Comparison of ENCODE assay signal across 8 mouse cellular contexts in genomic region chr16:45159389-45159716, GRCm38 (mm10). TPM values are rescaled to one million over a fixed set of nuclear protein-coding genes. Genes with fewer than 3 reads are reported as not detected.
DNase-seq lines count a peak whose midpoint lies in the region; ATAC-seq and TF ChIP-seq lines count a peak whose summit lies in the region.

No protein-coding gene starts in this region.

- no peak for TF ChIP-seq CTCF in bone marrow macrophage, adult 2 months (IDR thresholded peaks at IDR 0.05; ENCODE audit: low read depth, low read length)

- peak overlapping the region; percentile 67 for H3K9ac ChIP-seq in kidney, embryonic 14.5 days (ENCODE audit: low read depth, low read length)
- H3K9ac ChIP-seq in hindbrain, embryonic 13.5 days: peak overlapping the region; percentile 91
- peak overlapping the region; percentile 87 for H3K9ac ChIP-seq in midbrain, embryonic 14.5 days (replicated peaks; ENCODE audit: low read length)

- ATAC-seq in kidney, embryonic 14.5 days (ENCODE audit: low FRiP score, low TSS enrichment): no peak
- no peak for ATAC-seq in hindbrain, embryonic 13.5 days (ENCODE audit: low FRiP score)
- no peak for ATAC-seq in midbrain, embryonic 14.5 days (ENCODE audit: low FRiP score, low TSS enrichment)
- no peak for ATAC-seq in cerebellum, adult (ENCODE audit: insufficient number of reproducible peaks, low FRiP score, low TSS enrichment)

- peak overlapping the region; percentile 76; the same call in 1 of the 2 replicates for H3K27ac ChIP-seq in kidney, embryonic 14.5 days (ENCODE audit: low read depth, low read length)
- peak overlapping the region; percentile 78 for H3K27ac ChIP-seq in bone marrow macrophage, adult 2 months (ENCODE audit: insufficient read depth, low read depth, low read length)
- H3K27ac ChIP-seq in hindbrain, embryonic 13.5 days: peak overlapping the region; percentile 95
- H3K27ac ChIP-seq in midbrain, embryonic 14.5 days (replicated peaks; ENCODE audit: low read depth, low read length): peak overlapping the region; percentile 86

- H3K4me3 ChIP-seq in kidney, embryonic 14.5 days (ENCODE audit: low read length): peak overlapping the region; percentile 62
- H3K4me3 ChIP-seq in bone marrow macrophage, adult 2 months (ENCODE audit: insufficient read depth, low read length): peak overlapping the region; percentile 94
- H3K4me3 ChIP-seq in hindbrain, embryonic 13.5 days: peak overlapping the region; percentile 87
- peak overlapping the region; percentile 92 for H3K4me3 ChIP-seq in midbrain, embryonic 14.5 days (replicated peaks; ENCODE audit: low read depth, low read length)

- peaks cover 4% of the 10 kb centered on the region; the same call in 1 of the 2 replicates for H3K36me3 ChIP-seq in kidney, embryonic 14.5 days (ENCODE audit: control insufficient read depth, insufficient read depth, low read length)
- peaks cover 17% of the 10 kb centered on the region for H3K36me3 ChIP-seq in hindbrain, embryonic 13.5 days
- H3K36me3 ChIP-seq in midbrain, embryonic 14.5 days (ENCODE audit: control insufficient read depth, insufficient read depth, low read length): peaks cover 7% of the 10 kb centered on the region; the same call in 1 of the 2 replicates

- no peak for DNase-seq in kidney, postnatal 10 days
- DNase-seq in midbrain, embryonic 14.5 days: no peak
- no peak for DNase-seq in gastrocnemius, postnatal 10 days
- no peak for DNase-seq in layer of hippocampus, postnatal 36 days

- no peaks in the 10 kb centered on the region for H3K4me1 ChIP-seq in kidney, embryonic 14.5 days (ENCODE audit: control insufficient read depth, insufficient read depth, low read length)
- H3K4me1 ChIP-seq in bone marrow macrophage, adult 2 months (ENCODE audit: control insufficient read depth, insufficient read depth, low read length): peaks cover 13% of the 10 kb centered on the region
- peaks cover 34% of the 10 kb centered on the region for H3K4me1 ChIP-seq in hindbrain, embryonic 13.5 days (replicated peaks)
- H3K4me1 ChIP-seq in midbrain, embryonic 14.5 days (ENCODE audit: control insufficient read depth, insufficient read depth, low read length): peaks cover 25% of the 10 kb centered on the region

- H3K4me2 ChIP-seq in kidney, embryonic 14.5 days (replicated peaks; ENCODE audit: low read depth, low read length): peak overlapping the region; percentile 52
- peak overlapping the region; percentile 75 for H3K4me2 ChIP-seq in hindbrain, embryonic 13.5 days
- H3K4me2 ChIP-seq in midbrain, embryonic 14.5 days (ENCODE audit: low read length): peak overlapping the region; percentile 72

- H3K27me3 ChIP-seq in kidney, embryonic 14.5 days (ENCODE audit: control insufficient read depth, insufficient read depth, low read length): no peaks in the 10 kb centered on the region
- no peaks in the 10 kb centered on the region for H3K27me3 ChIP-seq in hindbrain, embryonic 13.5 days
- no peaks in the 10 kb centered on the region for H3K27me3 ChIP-seq in midbrain, embryonic 14.5 days (ENCODE audit: control insufficient read depth, insufficient read depth, low read length)

- TF ChIP-seq POLR2A in bone marrow macrophage, adult 2 months (IDR thresholded peaks at IDR 0.05; ENCODE audit: borderline replicate concordance, low read depth, low read length): no peak

- 2% methylated on average over 11 of the region's 11 CpGs for WGBS in kidney, embryonic 14.5 days
- WGBS in hindbrain, embryonic 13.5 days: 10% methylated on average over 11 of the region's 11 CpGs
- WGBS in midbrain, embryonic 14.5 days: 7% methylated on average over 11 of the region's 11 CpGs

- H3K9me3 ChIP-seq in kidney, embryonic 14.5 days (ENCODE audit: control insufficient read depth, low read length): no peaks in the 10 kb centered on the region
- H3K9me3 ChIP-seq in hindbrain, embryonic 13.5 days: no peaks in the 10 kb centered on the region
- no peaks in the 10 kb centered on the region for H3K9me3 ChIP-seq in midbrain, embryonic 14.5 days (ENCODE audit: control insufficient read depth, low read length)

RNA-seq across cellular contexts. Expression of gene Atg3, which starts 0.8 kb away (rescaled TPM):
- polyA plus RNA-seq in kidney, embryonic 14.5 days (2014; fragmentation: Nextera tagmentation; extraction: Ambion mirVana): 28.0 and 32.1 TPM in 2 replicates
- polyA plus RNA-seq in bone marrow macrophage, adult 2 months (2012; ENCODE audit: insufficient read depth, insufficient read length, missing spikeins): 52.2 and 53.3 TPM in 2 replicates
- 51.6 and 53.4 TPM in 2 replicates for polyA plus RNA-seq in hindbrain, embryonic 13.5 days (2015; fragmentation: Nextera tagmentation; extraction: Ambion mirVana)
- 44.6 and 46.6 TPM in 2 replicates for polyA plus RNA-seq in midbrain, embryonic 14.5 days (2014; fragmentation: Nextera tagmentation; extraction: Ambion mirVana)
- total RNA-seq in gastrocnemius, postnatal 10 days (2021): 10 to 100 TPM; 24.1 to 25.0 TPM
- total RNA-seq in layer of hippocampus, postnatal 36 days (2021): 10 to 100 TPM; 45.2 to 48.3 TPM

RNA-seq across cellular contexts. Expression of gene Slc35a5, which starts 0.8 kb away (rescaled TPM):
- polyA plus RNA-seq in kidney, embryonic 14.5 days (2014; fragmentation: Nextera tagmentation; extraction: Ambion mirVana): 8.3 and 19.6 TPM in 2 replicates
- polyA plus RNA-seq in bone marrow macrophage, adult 2 months (2012; ENCODE audit: insufficient read depth, insufficient read length, missing spikeins): 61.8 and 65.1 TPM in 2 replicates
- polyA plus RNA-seq in hindbrain, embryonic 13.5 days (2015; fragmentation: Nextera tagmentation; extraction: Ambion mirVana): 33.3 and 34.1 TPM in 2 replicates
- 24.0 and 29.8 TPM in 2 replicates for polyA plus RNA-seq in midbrain, embryonic 14.5 days (2014; fragmentation: Nextera tagmentation; extraction: Ambion mirVana)
- total RNA-seq in gastrocnemius, postnatal 10 days (2021): 1 to 10 TPM; 8.9 to 9.5 TPM
- total RNA-seq in layer of hippocampus, postnatal 36 days (2021): 10 to 100 TPM; 53.0 to 57.7 TPM
